9 mouse cellular contexts compared by ENCODE assay signal in genomic region chr6:120674881-120675280, GRCm38 (mm10). TPM values are rescaled to one million over a fixed set of nuclear protein-coding genes. Genes with fewer than 3 reads are reported as not detected.
DNase-seq lines count a peak whose midpoint lies in the region; ATAC-seq and TF ChIP-seq lines count a peak whose summit lies in the region.
"Had no signal": no experiment of that assay in that cellular context is flagged by ENCODE, and none has a peak within 500 bp of the region (broad histone marks: within the 10 kb centered on the region; RNA-seq: fewer than 3 reads in every experiment).

No protein-coding gene starts in this region.

- WGBS in lung, embryonic 14.5 days, result 79% methylated on average over 4 of the region's 4 CpGs

- peak; percentile 51 for TF ChIP-seq CTCF in lung, embryonic 14.5 days (IDR thresholded peaks at IDR 0.05; ENCODE audit: low read depth)

- no peaks in the 10 kb centered on the region for H3K4me1 ChIP-seq in lung, embryonic 14.5 days (ENCODE audit: insufficient read depth)

- no peak overlapping the region for H3K9ac ChIP-seq in lung, embryonic 14.5 days
- H3K9ac ChIP-seq: neural tube, embryonic 13.5 days had no signal

- H3K4me3 ChIP-seq in lung, embryonic 14.5 days (ENCODE audit: low read depth, low read length), result no peak overlapping the region
- H3K4me3 ChIP-seq: neural tube, embryonic 13.5 days had no signal

- no peaks in the 10 kb centered on the region for H3K9me3 ChIP-seq in lung, embryonic 14.5 days (ENCODE audit: low read depth, low read length)
- H3K9me3 ChIP-seq: neural tube, embryonic 13.5 days had no signal

- no peak for ATAC-seq in lung, embryonic 14.5 days (ENCODE audit: insufficient read depth)
- peak; percentile 48 for ATAC-seq in erythroid progenitor cell, adult 5-6 weeks (replicated peaks; ENCODE audit: low FRiP score, poor library complexity, severe bottlenecking)

- H3K4me2 ChIP-seq in lung, embryonic 14.5 days, result no peak overlapping the region
- H3K4me2 ChIP-seq: neural tube, embryonic 13.5 days had no signal

- H3K27me3 ChIP-seq in lung, embryonic 14.5 days (ENCODE audit: insufficient read depth, low read length), result no peaks in the 10 kb centered on the region
- H3K27me3 ChIP-seq: neural tube, embryonic 13.5 days had no signal

- no peaks in the 10 kb centered on the region for H3K36me3 ChIP-seq in lung, embryonic 14.5 days (ENCODE audit: insufficient read depth)
- H3K36me3 ChIP-seq: neural tube, embryonic 13.5 days had no signal

- DNase-seq in cerebellum, postnatal 10 days, result peak; percentile 21 to 28
- DNase-seq in cerebellum, adult 8-10 months, result no peak
- DNase-seq in lung, embryonic 14.5 days, result peak; percentile 42
- DNase-seq in lung, adult 18-20 months, result no peak
- DNase-seq in spleen, postnatal 36 days (ENCODE audit: low spot score in 2 of 2), result peak; percentile 43 to 59
- no peak for DNase-seq in cerebellum, adult 11 months
- no peak for DNase-seq in MN1 (ENCODE audit: low spot score)

- H3K27ac ChIP-seq in lung, embryonic 14.5 days (ENCODE audit: low read depth), result no peak overlapping the region
- H3K27ac ChIP-seq: neural tube, embryonic 13.5 days had no signal

RNA-seq across cellular contexts. Expression of gene Cecr2, which starts 8.7 kb away (rescaled TPM):
- polyA plus RNA-seq in lung, embryonic 14.5 days (2014; fragmentation: Nextera tagmentation; extraction: Ambion mirVana), result 3.8 and 4.1 TPM in 2 replicates
- 66.0 and 83.0 TPM in 2 replicates for total RNA-seq in erythroid progenitor cell, adult 5-6 weeks (2015; ENCODE audit: low replicate concordance)
- 56.0 and 89.0 TPM in 2 replicates for total RNA-seq in erythroid progenitor cell, adult 5-6 weeks (2017; ENCODE audit: low replicate concordance)

Comparison
In these comparisons a context has a peak if more than half of its experiments do, and no peak if none do; other contexts are left out.
1. DNase-seq: peak in cerebellum, postnatal 10 days (2 of 2), lung, embryonic 14.5 days (single experiment) and spleen, postnatal 36 days (2 of 2); none in cerebellum, adult 8-10 months (single experiment), lung, adult 18-20 months (0 of 2), cerebellum, adult 11 months (single experiment) and MN1 (single experiment).